9 mouse cellular contexts compared by ENCODE assay signal in the genomic region with DNA sequence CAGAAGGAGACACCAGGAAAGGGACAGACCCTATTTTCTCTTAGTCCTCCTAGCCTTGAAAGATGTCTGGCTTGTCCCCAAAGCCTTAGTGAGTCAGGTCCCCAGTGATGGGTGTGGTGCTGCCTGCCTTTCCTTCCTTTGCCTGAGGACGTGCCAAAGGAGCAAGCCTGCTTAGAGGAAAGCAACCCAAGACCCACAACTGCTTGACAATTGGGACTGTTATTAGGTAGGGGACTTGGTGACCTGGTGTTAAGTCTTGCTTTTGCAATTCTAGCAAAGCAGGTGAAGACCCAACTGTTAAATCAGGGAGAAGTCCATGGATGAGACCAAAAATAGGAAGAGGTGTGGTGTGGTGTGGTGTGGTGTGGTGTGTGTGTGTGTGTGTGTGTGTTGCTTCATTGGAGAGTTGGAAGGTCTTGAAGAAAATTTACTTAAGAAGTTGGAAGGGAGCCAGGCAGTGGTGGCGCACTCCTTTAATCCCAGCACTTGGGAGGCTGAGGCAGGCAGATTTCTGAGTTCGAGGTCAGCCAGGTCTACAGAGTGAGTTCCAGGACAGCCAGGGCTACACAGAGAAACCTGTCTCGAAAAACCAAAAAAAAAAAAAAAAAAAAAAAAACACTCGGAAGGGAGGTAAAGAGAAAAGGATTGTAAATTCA. TPM values are rescaled to one million over a fixed set of nuclear protein-coding genes. Genes with fewer than 3 reads are reported as not detected.
DNase-seq lines count a peak whose midpoint lies in the region; ATAC-seq and TF ChIP-seq lines count a peak whose summit lies in the region.
"Had no signal": no experiment of that assay in that cellular context is flagged by ENCODE, and none has a peak within 500 bp of the region (broad histone marks: within the 10 kb centered on the region; RNA-seq: fewer than 3 reads in every experiment).

No protein-coding gene starts in this region.

- no peaks in the 10 kb centered on the region for H3K27me3 ChIP-seq in kidney, adult 2 months (replicated peaks; ENCODE audit: control insufficient read depth, insufficient read depth, low read length)
- H3K27me3 ChIP-seq in MEL (ENCODE audit: control insufficient read depth in 1 of 2, insufficient read depth in 2 of 2, low read length in 2 of 2), result no peaks in the 10 kb centered on the region
- no peaks in the 10 kb centered on the region for H3K27me3 ChIP-seq in heart, adult 2 months (ENCODE audit: control insufficient read depth, insufficient read depth, low read length)
- no peaks in the 10 kb centered on the region for H3K27me3 ChIP-seq in liver, embryonic 13.5 days
- H3K27me3 ChIP-seq: embryonic facial prominence, embryonic 15.5 days had no signal

- no peak overlapping the region for H3K4me3 ChIP-seq in kidney, adult 2 months (ENCODE audit: insufficient read depth, low read depth, low read length)
- H3K4me3 ChIP-seq in MEL (ENCODE audit: control insufficient read depth in 1 of 2, insufficient read depth in 1 of 2, low read depth in 2 of 2, low read length in 2 of 2), result no peak overlapping the region
- no peak overlapping the region for H3K4me3 ChIP-seq in heart, adult 2 months
- peak overlapping the region; percentile 76; the same call in 1 of the 2 replicates for H3K4me3 ChIP-seq in liver, embryonic 13.5 days (replicated peaks)

- TF ChIP-seq EP300 in MEL (IDR thresholded peaks at IDR 0.05; ENCODE audit: low read depth in 1 of 2, low read length in 2 of 2), result no peak
- TF ChIP-seq EP300 in heart, adult 2 months (IDR thresholded peaks at IDR 0.05; ENCODE audit: insufficient read depth, low read depth, low read length), result peak; percentile 70; the same call in 1 of the 2 replicates

- peak overlapping the region; percentile 77 for H3K4me2 ChIP-seq in liver, embryonic 13.5 days

- intact Hi-C loops in heart, adult 2 months (cut with DNase I), result loop anchor here (5.0 kb wide), 1 partner anchor 46 kb away; the partner anchor contains the start of gene Fam117a

- DNase-seq in kidney, adult 2 months, result peak; percentile 55
- no peak for DNase-seq in kidney, postnatal 14 days
- DNase-seq in MEL (ENCODE audit: low read depth, low spot score), result peak; percentile 51
- peak; percentile 61 to 78 for DNase-seq in heart, adult 2 months
- peak; percentile 15 for DNase-seq in liver, embryonic 13.5 days
- DNase-seq in right cerebral cortex, adult 2 months (ENCODE audit: low spot score in 2 of 2), result no peak
- no peak for DNase-seq in urinary bladder, postnatal 14 days (ENCODE audit: low spot score)

- no peak for TF ChIP-seq RAD21 in MEL (IDR thresholded peaks at IDR 0.05; ENCODE audit: low read depth, low read length)

- H3K9ac ChIP-seq in MEL (ENCODE audit: control insufficient read depth, low read depth, low read length, poor library complexity, severe bottlenecking), result no peak overlapping the region
- H3K9ac ChIP-seq in heart, adult 2 months (ENCODE audit: low read depth, low read length), result no peak overlapping the region
- no peak overlapping the region for H3K9ac ChIP-seq in liver, embryonic 13.5 days
- H3K9ac ChIP-seq: embryonic facial prominence, embryonic 15.5 days had no signal

- no peak for TF ChIP-seq POLR2A in kidney, adult 2 months (IDR thresholded peaks at IDR 0.05; ENCODE audit: low read depth, low read length)
- TF ChIP-seq POLR2A in MEL (IDR thresholded peaks at IDR 0.05; ENCODE audit: control insufficient read depth in 1 of 2, insufficient read depth in 1 of 2, low read depth in 1 of 2, low read length in 2 of 2, poor library complexity in 1 of 2), result no peak
- TF ChIP-seq POLR2A in heart, adult 2 months (IDR thresholded peaks at IDR 0.05; ENCODE audit: insufficient read depth, low read depth, low read length), result no peak; the same call in 1 of the 2 replicates

- no peaks in the 10 kb centered on the region for H3K9me3 ChIP-seq in MEL (replicated peaks; ENCODE audit: insufficient read depth, low read length)
- no peaks in the 10 kb centered on the region for H3K9me3 ChIP-seq in liver, embryonic 13.5 days (replicated peaks)
- H3K9me3 ChIP-seq: embryonic facial prominence, embryonic 15.5 days had no signal

- ATAC-seq in liver, embryonic 13.5 days (ENCODE audit: low read depth), result no peak
- no peak for ATAC-seq in megakaryocyte-erythroid progenitor cell, adult 5-6 weeks (replicated peaks; ENCODE audit: low FRiP score, low TSS enrichment, poor library complexity, severe bottlenecking)

- peak overlapping the region; percentile 54 for H3K27ac ChIP-seq in kidney, adult 2 months (ENCODE audit: insufficient read depth, low read depth, low read length)
- H3K27ac ChIP-seq in MEL (ENCODE audit: control insufficient read depth, low read depth, low read length), result peak overlapping the region; percentile 85
- peak overlapping the region; percentile 99 for H3K27ac ChIP-seq in heart, adult 2 months
- H3K27ac ChIP-seq in liver, embryonic 13.5 days, result peak overlapping the region; percentile 90

- H3K79me2 ChIP-seq in MEL (ENCODE audit: control insufficient read depth, insufficient read depth, low read length, poor library complexity), result peaks cover 14% of the 10 kb centered on the region
- no peaks in the 10 kb centered on the region for H3K79me2 ChIP-seq in heart, adult 2 months (replicated peaks; ENCODE audit: control insufficient read depth, insufficient read depth, low read length)

- no peak for TF ChIP-seq CTCF in kidney, adult 2 months (conservative IDR thresholded peaks at IDR 0.05; ENCODE audit: insufficient read depth, insufficient read length, low read depth, low read length)
- TF ChIP-seq CTCF in MEL (IDR thresholded peaks at IDR 0.05 in 2 of 3, conservative IDR thresholded peaks at IDR 0.05 in 1 of 3; ENCODE audit: control insufficient read depth in 1 of 3, insufficient read depth in 1 of 3, low read depth in 2 of 3, low read length in 3 of 3, poor library complexity in 1 of 3, severe bottlenecking in 1 of 3), result no peak
- TF ChIP-seq CTCF in heart, adult 2 months (IDR thresholded peaks at IDR 0.05), result no peak

- 76% methylated on average over 5 of the region's 5 CpGs for WGBS in kidney, adult 2 months
- WGBS in heart, adult 2 months, result 64% methylated on average over 5 of the region's 5 CpGs
- 69% methylated on average over 5 of the region's 5 CpGs for WGBS in liver, embryonic 13.5 days (ENCODE audit: insufficient replicate concordance)

- no peaks in the 10 kb centered on the region; the same call in 1 of the 2 replicates for H3K36me3 ChIP-seq in kidney, adult 2 months (ENCODE audit: control insufficient read depth, insufficient read depth, low read length)
- H3K36me3 ChIP-seq in MEL (ENCODE audit: control insufficient read depth in 1 of 2, insufficient read depth in 2 of 2, low read length in 2 of 2), result peaks cover 7 to 22% of the 10 kb centered on the region in 2 experiments
- peaks cover 5% of the 10 kb centered on the region for H3K36me3 ChIP-seq in heart, adult 2 months (ENCODE audit: control insufficient read depth, insufficient read depth, low read length)
- H3K36me3 ChIP-seq in liver, embryonic 13.5 days, result peaks cover 67% of the 10 kb centered on the region

- H3K4me1 ChIP-seq in kidney, adult 2 months (ENCODE audit: control insufficient read depth, insufficient read depth, low read length), result no peaks in the 10 kb centered on the region
- peaks cover 10 to 17% of the 10 kb centered on the region in 2 experiments for H3K4me1 ChIP-seq in MEL (ENCODE audit: control insufficient read depth in 1 of 2, insufficient read depth in 2 of 2, low read length in 2 of 2)
- H3K4me1 ChIP-seq in heart, adult 2 months (ENCODE audit: control insufficient read depth, insufficient read depth, low read length), result peaks cover 6% of the 10 kb centered on the region
- peaks cover 46% of the 10 kb centered on the region for H3K4me1 ChIP-seq in liver, embryonic 13.5 days (replicated peaks)

TF ChIP-seq in MEL, 35 proteins besides CTCF, POLR2A, EP300 and RAD21 (continues in another document):
- no peak for TF ChIP-seq MAFK (IDR thresholded peaks at IDR 0.05; ENCODE audit: borderline replicate concordance, low read depth, low read length)
- TF ChIP-seq ZMIZ1 (IDR thresholded peaks at IDR 0.05; ENCODE audit: low read depth, low read length), result no peak; the same call in 1 of the 2 replicates
- TF ChIP-seq MAX (IDR thresholded peaks at IDR 0.05; ENCODE audit: low read length), result no peak
- no peak for TF ChIP-seq CHD2 (IDR thresholded peaks at IDR 0.05; ENCODE audit: low read length)
- TF ChIP-seq ZC3H11A (IDR thresholded peaks at IDR 0.05; ENCODE audit: low read depth, low read length), result no peak

RNA-seq across cellular contexts. Expression of gene Slc35b1, which starts 1.0 kb away (rescaled TPM):
- polyA plus RNA-seq in kidney, adult 2 months (2012; rRNA removed), result 63.6 and 70.6 TPM in 2 replicates
- total RNA-seq in MEL (2012; rRNA removed), result 51.8 and 59.1 TPM in 2 replicates
- 10 to 100 TPM in 1 of 2 experiments, not detected in 1; 82.4 TPM for polyA plus RNA-seq in MEL (2012; ENCODE audit: insufficient read depth in 1 of 2, insufficient read length in 2 of 2, low read depth in 1 of 2, low replicate concordance in 2 of 2, missing spikeins in 1 of 2)
- total RNA-seq in heart, adult 2 months (2021), result 10 to 100 TPM; 34.2 to 41.3 TPM
- polyA plus RNA-seq in heart, adult 2 months (2012; rRNA removed), result 47.2 and 74.2 TPM in 2 replicates
- polyA plus RNA-seq in liver, embryonic 13.5 days (2015; fragmentation: Nextera tagmentation; extraction: Ambion mirVana), result 54.7 and 58.1 TPM in 2 replicates
- total RNA-seq in megakaryocyte-erythroid progenitor cell, adult 5-6 weeks (2014; fragmentation: Nextera tagmentation), result 30.6 and 84.7 TPM in 2 replicates
- total RNA-seq in megakaryocyte-erythroid progenitor cell, adult 5-6 weeks (2017), result 29.3 and 54.5 TPM in 2 replicates

RNA-seq across cellular contexts. Expression of gene Spop, which starts 30.4 kb away (rescaled TPM):
- polyA plus RNA-seq in kidney, adult 2 months (2012; rRNA removed), result 43.0 and 66.4 TPM in 2 replicates
- total RNA-seq in MEL (2012; rRNA removed), result 41.5 and 45.7 TPM in 2 replicates
- 10 to 100 TPM in 1 of 2 experiments, not detected in 1; 84.0 TPM for polyA plus RNA-seq in MEL (2012; ENCODE audit: insufficient read depth in 1 of 2, insufficient read length in 2 of 2, low read depth in 1 of 2, low replicate concordance in 2 of 2, missing spikeins in 1 of 2)
- total RNA-seq in heart, adult 2 months (2021), result 100 to 1,000 TPM; 155 to 170 TPM
- polyA plus RNA-seq in heart, adult 2 months (2012; rRNA removed), result 69.3 and 112 TPM in 2 replicates
- polyA plus RNA-seq in liver, embryonic 13.5 days (2015; fragmentation: Nextera tagmentation; extraction: Ambion mirVana), result 81.9 and 93.0 TPM in 2 replicates
- 51.5 and 55.3 TPM in 2 replicates for total RNA-seq in megakaryocyte-erythroid progenitor cell, adult 5-6 weeks (2014; fragmentation: Nextera tagmentation)
- 37.5 and 45.5 TPM in 2 replicates for total RNA-seq in megakaryocyte-erythroid progenitor cell, adult 5-6 weeks (2017)

RNA-seq across cellular contexts. Expression of gene Fam117a, which starts 46.6 kb away (rescaled TPM):
- 20.8 and 22.7 TPM in 2 replicates for polyA plus RNA-seq in kidney, adult 2 months (2012; rRNA removed)
- total RNA-seq in MEL (2012; rRNA removed), result 37.1 and 49.9 TPM in 2 replicates
- 100 to 1,000 TPM in 1 of 2 experiments, not detected in 1; 116 TPM for polyA plus RNA-seq in MEL (2012; ENCODE audit: insufficient read depth in 1 of 2, insufficient read length in 2 of 2, low read depth in 1 of 2, low replicate concordance in 2 of 2, missing spikeins in 1 of 2)
- 1 to 10 TPM; 8.6 to 10.0 TPM for total RNA-seq in heart, adult 2 months (2021)
- 9.1 and 19.0 TPM in 2 replicates for polyA plus RNA-seq in heart, adult 2 months (2012; rRNA removed)
- 58.0 and 64.5 TPM in 2 replicates for polyA plus RNA-seq in liver, embryonic 13.5 days (2015; fragmentation: Nextera tagmentation; extraction: Ambion mirVana)
- total RNA-seq in megakaryocyte-erythroid progenitor cell, adult 5-6 weeks (2014; fragmentation: Nextera tagmentation), result 68.2 and 71.9 TPM in 2 replicates
- total RNA-seq in megakaryocyte-erythroid progenitor cell, adult 5-6 weeks (2017), result 49.9 and 50.2 TPM in 2 replicates

Comparison
In these comparisons a context has a peak if more than half of its experiments do, and no peak if none do; other contexts are left out.
1. DNase-seq: peak in kidney, adult 2 months (single experiment), MEL (single experiment), heart, adult 2 months (2 of 2) and liver, embryonic 13.5 days (single experiment); none in kidney, postnatal 14 days (single experiment), right cerebral cortex, adult 2 months (0 of 2) and urinary bladder, postnatal 14 days (single experiment).
2. Peak in every context shown above with its lines, with median percentiles within 50 percentile points of each other: H3K27ac ChIP-seq.